Mouse (Mus musculus) brain, embryonic 14.5 days (tissue): ENCODE data around the gene Gtf2a1.

Source experiments
- CTCF ChIP-seq: fragments of 200-500 bp; IDR thresholded peaks from 2 replicates; pipeline ENCODE4 v1.5.1; 2012; ENCODE audit warnings: inconsistent platforms, mild to moderate bottlenecking, moderate library complexity, borderline replicate concordance; ENCODE audit not compliant: insufficient read depth, insufficient read length; ENCODE audit errors: extremely low read depth
- POLR2A ChIP-seq: fragments of 200-500 bp; IDR thresholded peaks from 2 replicates; pipeline ENCODE4 v1.6.1; 2012; ENCODE audit warnings: mild to moderate bottlenecking, inconsistent platforms, borderline replicate concordance; ENCODE audit not compliant: poor library complexity, insufficient read depth, insufficient read length, severe bottlenecking; ENCODE audit errors: extremely low read depth

DNA sequence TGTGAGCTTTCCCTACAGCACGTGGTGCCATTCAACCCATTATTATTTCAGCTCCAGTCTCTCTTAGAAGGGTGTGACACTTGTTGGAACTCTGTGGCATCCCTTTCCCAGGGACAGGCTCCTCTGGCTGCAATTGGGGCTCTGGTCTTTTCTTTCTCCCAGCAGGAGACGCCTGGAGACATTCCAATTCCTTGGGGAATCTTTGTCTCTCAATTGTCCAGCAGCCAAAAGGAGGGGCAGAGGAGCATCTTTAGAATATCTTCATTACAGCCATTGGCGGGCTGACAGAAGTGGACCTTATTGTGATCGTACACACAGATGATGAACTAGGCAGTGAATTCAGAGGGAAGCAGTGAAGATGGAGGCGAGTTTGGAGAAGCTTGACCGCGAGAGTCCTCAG is 17.4 kb upstream of the Gtf2a1 start:
- TF ChIP-seq CTCF (no peak), POLR2A (no peak)
